Mouse (Mus musculus) hindbrain, embryonic 10.5 days (tissue): ENCODE measurements at regions not wholly inside any gene's neighbourhood (a gene's known extent, or its start where the extent isn't known, plus 50 kb on each side); places are given as distances from the start of the nearest gene placed in this dataset.

Experiments
- DNase-seq: peaks from one replicate; pipeline ENCODE4 v3.0.0-alpha.2; 2017; ENCODE audit warnings: low spot score
- H3K27ac ChIP-seq: fragments of 300-500 bp; sonication (generic); 2 replicates; pipeline ENCODE4 v1.5.1; 2016; ENCODE audit warnings: mild to moderate bottlenecking, moderate library complexity
- H3K27me3 ChIP-seq: fragments of 300-500 bp; sonication (generic); 2 replicates; pipeline ENCODE4 v1.6.1; 2016; ENCODE audit warnings: mild to moderate bottlenecking; ENCODE audit not compliant: poor library complexity, insufficient read depth, severe bottlenecking
- H3K36me3 ChIP-seq: fragments of 300-500 bp; sonication (generic); 2 replicates; pipeline ENCODE4 v1.6.1; 2016; ENCODE audit warnings: mild to moderate bottlenecking, moderate library complexity
- H3K4me1 ChIP-seq: fragments of 300-500 bp; sonication (generic); replicated peaks from 2 replicates; pipeline ENCODE4 v1.6.1; 2016; ENCODE audit warnings: mild to moderate bottlenecking
- H3K4me3 ChIP-seq: fragments of 300-500 bp; sonication (generic); 2 replicates; pipeline ENCODE4 v1.5.1; 2016; ENCODE audit warnings: mild to moderate bottlenecking, moderate library complexity
- H3K9me3 ChIP-seq: fragments of 300-500 bp; sonication (generic); 2 replicates; pipeline ENCODE4 v1.6.1; 2016; ENCODE audit warnings: mild to moderate bottlenecking, moderate library complexity
- WGBS: fragments of 180-500 bp; shearing (Covaris S2); methylation state at CpG from one replicate; pipeline ENCODE4 v1.1.7; 2016; 5-methylcytosine and 5-hydroxymethylcytosine counted together

- DNase-seq = no peak
- H3K4me3 ChIP-seq = no peak overlapping the region
- WGBS = 85% methylated on average over 4 of the region's 4 CpGs
- H3K36me3 ChIP-seq = no peaks in the 10 kb centered on the region
- no peaks in the 10 kb centered on the region for H3K4me1 ChIP-seq
- no peak overlapping the region for H3K27ac ChIP-seq
- peaks cover 6% of the 10 kb centered on the region; the same call in 1 of the 2 replicates for H3K27me3 ChIP-seq
- H3K9me3 ChIP-seq = no peaks in the 10 kb centered on the region
Observed at GRCm38 (mm10) chr2:117724066-117724465, 381.3 kb upstream of the Rasgrp1 start.

- no peak overlapping the region for H3K27ac ChIP-seq
- no peaks in the 10 kb centered on the region for H3K27me3 ChIP-seq
- DNase-seq = no peak
- 79% methylated on average over 2 of the region's 2 CpGs for WGBS
- H3K36me3 ChIP-seq = no peaks in the 10 kb centered on the region
- H3K4me3 ChIP-seq = no peak overlapping the region
- H3K9me3 ChIP-seq = no peaks in the 10 kb centered on the region
- no peaks in the 10 kb centered on the region for H3K4me1 ChIP-seq
Observed at GRCm38 (mm10) chr2:117731253-117731652, 380.4 kb upstream of the Thbs1 start.

- H3K27ac ChIP-seq = no peak overlapping the region
- no peaks in the 10 kb centered on the region for H3K4me1 ChIP-seq
- no peak overlapping the region for H3K4me3 ChIP-seq
- DNase-seq = no peak
- H3K9me3 ChIP-seq = peaks cover 6% of the 10 kb centered on the region; the same call in 1 of the 2 replicates
- no peaks in the 10 kb centered on the region for H3K27me3 ChIP-seq
- H3K36me3 ChIP-seq = no peaks in the 10 kb centered on the region
Observed at GRCm38 (mm10) chr2:117742413-117742812, 369.3 kb upstream of the Thbs1 start.

GRCm38 (mm10) chr2:117743901-117744300 is 367.8 kb upstream of the Thbs1 start:
- Histone ChIP-seq H3K4me1 (no peaks in the 10 kb centered on the region), H3K27me3 (no peaks in the 10 kb centered on the region), H3K9me3 (peaks cover 6% of the 10 kb centered on the region; the same call in 1 of the 2 replicates), H3K4me3 (no peak overlapping the region), H3K27ac (no peak overlapping the region), H3K36me3 (no peaks in the 10 kb centered on the region)
- DNase-seq = no peak
- WGBS = 86% methylated on average over 1 of the region's 1 CpGs

GRCm38 (mm10) chr2:117745767-117746166 is 365.9 kb upstream of the Thbs1 start:
- Histone ChIP-seq H3K27ac (no peak overlapping the region), H3K9me3 (peaks cover 6% of the 10 kb centered on the region; the same call in 1 of the 2 replicates), H3K4me3 (no peak overlapping the region), H3K4me1 (no peaks in the 10 kb centered on the region), H3K36me3 (no peaks in the 10 kb centered on the region), H3K27me3 (no peaks in the 10 kb centered on the region)
- 85% methylated on average over 2 of the region's 2 CpGs for WGBS
- no peak for DNase-seq

- H3K4me3 ChIP-seq = no peak overlapping the region
- no peak overlapping the region for H3K27ac ChIP-seq
- H3K27me3 ChIP-seq = no peaks in the 10 kb centered on the region
- WGBS = 88% methylated on average over 3 of the region's 3 CpGs
- no peaks in the 10 kb centered on the region for H3K4me1 ChIP-seq
- peaks cover 6% of the 10 kb centered on the region; the same call in 1 of the 2 replicates for H3K9me3 ChIP-seq
- H3K36me3 ChIP-seq = no peaks in the 10 kb centered on the region
- no peak for DNase-seq
Observed at GRCm38 (mm10) chr2:117747136-117747535, 364.5 kb upstream of the Thbs1 start.

- Histone ChIP-seq H3K27me3 (no peaks in the 10 kb centered on the region), H3K4me1 (no peaks in the 10 kb centered on the region), H3K27ac (no peak overlapping the region), H3K4me3 (no peak overlapping the region), H3K36me3 (no peaks in the 10 kb centered on the region), H3K9me3 (peaks cover 6% of the 10 kb centered on the region; the same call in 1 of the 2 replicates)
- 91% methylated on average over 4 of the region's 4 CpGs for WGBS
- no peak for DNase-seq
Observed at GRCm38 (mm10) chr2:117748892-117749291, 362.8 kb upstream of the Thbs1 start.

- H3K4me1 ChIP-seq = no peaks in the 10 kb centered on the region
- no peak overlapping the region for H3K4me3 ChIP-seq
- no peaks in the 10 kb centered on the region for H3K9me3 ChIP-seq
- DNase-seq = no peak
- WGBS = 70% methylated on average over 1 of the region's 1 CpGs
- no peaks in the 10 kb centered on the region for H3K36me3 ChIP-seq
- no peaks in the 10 kb centered on the region for H3K27me3 ChIP-seq
- H3K27ac ChIP-seq = no peak overlapping the region
Observed at GRCm38 (mm10) chr2:117759491-117760013, 352.1 kb upstream of the Thbs1 start.

- H3K4me1 ChIP-seq = no peaks in the 10 kb centered on the region
- H3K36me3 ChIP-seq = no peaks in the 10 kb centered on the region
- H3K4me3 ChIP-seq = no peak overlapping the region
- H3K9me3 ChIP-seq = no peaks in the 10 kb centered on the region
- no peak for DNase-seq
- no peak overlapping the region for H3K27ac ChIP-seq
- 92% methylated on average over 1 of the region's 1 CpGs for WGBS
- H3K27me3 ChIP-seq = no peaks in the 10 kb centered on the region
Observed at GRCm38 (mm10) chr2:117763631-117764030, 348.0 kb upstream of the Thbs1 start.

GRCm38 (mm10) chr2:117765572-117765971 is 346.1 kb upstream of the Thbs1 start:
- DNase-seq = no peak
- no peak overlapping the region for H3K4me3 ChIP-seq
- no peaks in the 10 kb centered on the region for H3K36me3 ChIP-seq
- no peak overlapping the region for H3K27ac ChIP-seq
- H3K27me3 ChIP-seq = no peaks in the 10 kb centered on the region
- no peaks in the 10 kb centered on the region for H3K9me3 ChIP-seq
- 81% methylated on average over 5 of the region's 5 CpGs for WGBS
- H3K4me1 ChIP-seq = no peaks in the 10 kb centered on the region

- H3K4me1 ChIP-seq = no peaks in the 10 kb centered on the region
- no peak overlapping the region for H3K27ac ChIP-seq
- H3K9me3 ChIP-seq = no peaks in the 10 kb centered on the region
- H3K36me3 ChIP-seq = no peaks in the 10 kb centered on the region
- no peaks in the 10 kb centered on the region for H3K27me3 ChIP-seq
- no peak for DNase-seq
- H3K4me3 ChIP-seq = no peak overlapping the region
- 92% methylated on average over 3 of the region's 3 CpGs for WGBS
Observed at GRCm38 (mm10) chr2:117766450-117766849, 345.2 kb upstream of the Thbs1 start.

- DNase-seq = no peak
- Histone ChIP-seq H3K27ac (no peak overlapping the region), H3K4me1 (no peaks in the 10 kb centered on the region), H3K27me3 (no peaks in the 10 kb centered on the region), H3K36me3 (no peaks in the 10 kb centered on the region), H3K9me3 (no peaks in the 10 kb centered on the region), H3K4me3 (no peak overlapping the region)
- 91% methylated on average over 7 of the region's 7 CpGs for WGBS
Observed at GRCm38 (mm10) chr2:117769402-117770114, 342.1 kb upstream of the Thbs1 start.

- Histone ChIP-seq H3K9me3 (no peaks in the 10 kb centered on the region), H3K4me1 (no peaks in the 10 kb centered on the region), H3K27me3 (no peaks in the 10 kb centered on the region), H3K4me3 (no peak overlapping the region), H3K36me3 (no peaks in the 10 kb centered on the region), H3K27ac (no peak overlapping the region)
- DNase-seq = no peak
- WGBS = 87% methylated on average over 3 of the region's 3 CpGs
Observed at GRCm38 (mm10) chr2:117770115-117770485, 341.6 kb upstream of the Thbs1 start.
